Mouse (Mus musculus): ENCODE results near the gene Dlx5. TPM values are rescaled to one million over a fixed set of nuclear protein-coding genes. Genes with fewer than 3 reads are reported as not detected.

Dlx5 gene
- not detected for total RNA-seq (2023)

GRCm38 (mm10) chr6:6881638-6882190 lies at the start of gene Dlx5:
Gene Dlx5 (minus strand): TSS chr6:6882085.

GRCm38 (mm10) chr6:6863160-6863870 lies 18.6 kb downstream of the Dlx5 start, which contains the start of gene Dlx6:
Gene Dlx6 (plus strand): TSS chr6:6863334.

Other genes with a start within 250 kb of the Dlx5 start
- not detected for gene Dlx6, start 18.8 kb downstream of the Dlx5 start, total RNA-seq (2023)
- 1 to 10 TPM; 4.4 to 4.8 TPM for gene Sdhaf3, start 73.9 kb upstream of the Dlx5 start, total RNA-seq (2023)

All from T-cell, adult 66 days (primary cell).